Mouse (Mus musculus): ENCODE measurements at regions not wholly inside any gene's neighbourhood (a gene's known extent, or its start where the extent isn't known, plus 50 kb on each side); places are given as distances from the start of the nearest gene placed in this dataset.
"Not testable (repeated sequence)": the region's sequence is repeated elsewhere in the genome, so short reads cannot be mapped to it uniquely, and the experiment has no call there.

- not testable (repeated sequence) for TF ChIP-seq MAX (IDR thresholded peaks at IDR 0.05; ENCODE audit: low read length); ZNF384 (IDR thresholded peaks at IDR 0.05; ENCODE audit: low read depth, low read length); NRF1 (IDR thresholded peaks at IDR 0.05; ENCODE audit: insufficient read depth, low read depth, low read length, poor library complexity, severe bottlenecking); SMC3 (IDR thresholded peaks at IDR 0.05; ENCODE audit: low read depth, low read length); POLR2A (IDR thresholded peaks at IDR 0.05; ENCODE audit: control insufficient read depth in 1 of 2, insufficient read depth in 1 of 2, low read depth in 1 of 2, low read length in 2 of 2, poor library complexity in 1 of 2); ELF1 (IDR thresholded peaks at IDR 0.05; ENCODE audit: low read depth, low read length); USF2 (IDR thresholded peaks at IDR 0.05; ENCODE audit: borderline replicate concordance in 1 of 2, insufficient read depth in 1 of 2, low read depth in 1 of 2, low read length in 2 of 2); USF1 (IDR thresholded peaks at IDR 0.05; ENCODE audit: low read depth, low read length)
These were observed 185.4 kb upstream of the Phyhipl start for GRCm38 (mm10) chr10:70841179-70841578.

All from MEL (cell line).